In the genomic region with DNA sequence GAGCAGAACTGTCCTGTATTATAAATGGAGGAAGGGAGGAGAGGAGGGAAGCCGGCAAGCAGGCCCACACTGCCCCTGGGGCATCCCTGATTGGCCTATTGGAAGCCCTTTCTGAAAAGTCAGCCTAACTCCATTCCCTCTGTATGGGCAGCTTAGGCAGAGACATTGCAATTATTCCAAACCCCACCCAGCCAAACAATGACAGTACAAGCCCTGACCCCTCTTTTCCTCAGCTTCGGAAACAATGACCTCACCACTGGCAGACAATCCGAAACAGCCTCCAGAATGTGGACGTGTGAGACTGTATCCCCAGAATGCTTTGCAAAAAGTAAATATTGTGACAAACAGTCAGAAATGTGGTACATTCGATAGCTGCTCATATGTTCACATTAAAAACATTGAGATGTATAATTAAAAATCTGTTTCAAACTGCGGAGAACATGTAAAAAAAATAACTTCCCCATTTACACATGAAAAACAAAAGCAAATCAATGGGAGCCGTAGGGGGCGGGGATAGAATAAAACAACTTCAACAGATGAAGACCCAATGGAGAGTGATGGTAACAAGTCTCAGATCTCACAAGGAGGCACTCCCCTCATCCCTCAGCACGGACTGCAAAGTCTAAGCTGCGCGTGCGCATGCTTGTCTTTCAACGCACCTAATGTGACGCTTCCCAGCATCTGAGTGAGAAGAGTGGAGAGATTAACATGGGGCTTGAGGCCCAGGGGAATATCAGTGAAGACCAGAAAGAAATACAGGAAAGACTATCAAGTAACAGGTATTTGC, we compare ENCODE assay signal across 10 mouse cellular contexts.
DNase-seq lines count a peak whose midpoint lies in the region; ATAC-seq lines count a peak whose summit lies in the region.
"Had no signal": no experiment of that assay in that cellular context is flagged by ENCODE, and none has a peak within 500 bp of the region (broad histone marks: within the 10 kb centered on the region; RNA-seq: fewer than 3 reads in every experiment).

No protein-coding gene starts in this region.

- 0 out of 2 replicates have a peak overlapping the region, but pooled peaks have one; percentile 9 for H3K27ac ChIP-seq in midbrain, embryonic 10.5 days (replicated peaks)
- H3K27ac ChIP-seq in midbrain, embryonic 13.5 days: no peak overlapping the region
- H3K27ac ChIP-seq in forebrain, embryonic 16.5 days (ENCODE audit: low read length): no peak overlapping the region
- H3K27ac ChIP-seq in stomach, embryonic 15.5 days: no peak overlapping the region
- H3K27ac ChIP-seq in kidney, embryonic 15.5 days: no peak overlapping the region

- no peaks in the 10 kb centered on the region for H3K27me3 ChIP-seq in midbrain, embryonic 10.5 days (ENCODE audit: low read depth, poor library complexity, severe bottlenecking)
- H3K27me3 ChIP-seq in midbrain, embryonic 13.5 days: no peaks in the 10 kb centered on the region
- H3K27me3 ChIP-seq in forebrain, embryonic 16.5 days (replicated peaks; ENCODE audit: control insufficient read depth, insufficient read depth, low read length): 0 out of 2 replicates have a peak, but pooled peaks cover 4% of the 10 kb centered on the region
- H3K27me3 ChIP-seq in stomach, embryonic 15.5 days (replicated peaks): no peaks in the 10 kb centered on the region
- H3K27me3 ChIP-seq in kidney, embryonic 15.5 days: no peaks in the 10 kb centered on the region; the same call in 1 of the 2 replicates

- no peak overlapping the region for H3K4me2 ChIP-seq in midbrain, embryonic 13.5 days (replicated peaks)
- H3K4me2 ChIP-seq in forebrain, embryonic 16.5 days (ENCODE audit: low read length): no peak overlapping the region
- H3K4me2 ChIP-seq in stomach, embryonic 15.5 days: no peak overlapping the region
- H3K4me2 ChIP-seq in kidney, embryonic 15.5 days: no peak overlapping the region

- 59% methylated on average over 14 of the region's 14 CpGs for WGBS in midbrain, embryonic 10.5 days
- WGBS in midbrain, embryonic 13.5 days: 51% methylated on average over 14 of the region's 14 CpGs
- WGBS in forebrain, embryonic 16.5 days: 29% methylated on average over 14 of the region's 14 CpGs
- 48% methylated on average over 14 of the region's 14 CpGs for WGBS in stomach, embryonic 15.5 days
- WGBS in kidney, embryonic 15.5 days: 61% methylated on average over 14 of the region's 14 CpGs

- no peak; the same call in 1 of the 2 replicates for ATAC-seq in midbrain, embryonic 13.5 days
- ATAC-seq in forebrain, embryonic 16.5 days: peak; percentile 73
- ATAC-seq in stomach, embryonic 15.5 days (ENCODE audit: insufficient read depth, low FRiP score, low read depth): peak; percentile 36; the same call in 1 of the 2 replicates
- ATAC-seq in kidney, embryonic 15.5 days (replicated peaks; ENCODE audit: low FRiP score): no peak
- ATAC-seq: inflammation-experienced regulatory T-cells, adult 6 months had no signal

- no peaks in the 10 kb centered on the region for H3K9me3 ChIP-seq in midbrain, embryonic 10.5 days (replicated peaks)
- H3K9me3 ChIP-seq in midbrain, embryonic 13.5 days: no peaks in the 10 kb centered on the region
- no peaks in the 10 kb centered on the region for H3K9me3 ChIP-seq in forebrain, embryonic 16.5 days (ENCODE audit: control insufficient read depth, low read length)
- no peaks in the 10 kb centered on the region for H3K9me3 ChIP-seq in stomach, embryonic 15.5 days
- no peaks in the 10 kb centered on the region for H3K9me3 ChIP-seq in kidney, embryonic 15.5 days (replicated peaks)
- H3K9me3 ChIP-seq: megakaryocyte, embryonic 14.5 days had no signal

- no peak for DNase-seq in midbrain, embryonic 10.5 days (ENCODE audit: low spot score)
- peak; percentile 51 for DNase-seq in heart, postnatal 25 days (ENCODE audit: low spot score)
- no peak for DNase-seq in cerebellum, postnatal 4 days (ENCODE audit: low spot score in 2 of 2)
- no peak for DNase-seq in cerebellum, adult 11 months

- H3K36me3 ChIP-seq in midbrain, embryonic 10.5 days: no peaks in the 10 kb centered on the region
- H3K36me3 ChIP-seq in midbrain, embryonic 13.5 days: no peaks in the 10 kb centered on the region
- H3K36me3 ChIP-seq in forebrain, embryonic 16.5 days (ENCODE audit: control insufficient read depth, insufficient read depth): no peaks in the 10 kb centered on the region
- H3K36me3 ChIP-seq in stomach, embryonic 15.5 days: no peaks in the 10 kb centered on the region
- no peaks in the 10 kb centered on the region for H3K36me3 ChIP-seq in kidney, embryonic 15.5 days

- peaks cover 27% of the 10 kb centered on the region for H3K4me1 ChIP-seq in midbrain, embryonic 10.5 days
- peaks cover 15% of the 10 kb centered on the region for H3K4me1 ChIP-seq in midbrain, embryonic 13.5 days (replicated peaks)
- H3K4me1 ChIP-seq in forebrain, embryonic 16.5 days (replicated peaks; ENCODE audit: control insufficient read depth, insufficient read depth, low read length): peaks cover 19% of the 10 kb centered on the region
- no peaks in the 10 kb centered on the region for H3K4me1 ChIP-seq in stomach, embryonic 15.5 days
- peaks cover 15% of the 10 kb centered on the region for H3K4me1 ChIP-seq in kidney, embryonic 15.5 days
- H3K4me1 ChIP-seq: megakaryocyte, embryonic 14.5 days had no signal

- intact Hi-C loops in heart, postnatal 25 days (cut with DNase I): no loop called here

- H3K4me3 ChIP-seq in midbrain, embryonic 10.5 days: no peak overlapping the region
- H3K4me3 ChIP-seq in midbrain, embryonic 13.5 days (replicated peaks): no peak overlapping the region
- no peak overlapping the region for H3K4me3 ChIP-seq in forebrain, embryonic 16.5 days (replicated peaks; ENCODE audit: low read length)
- H3K4me3 ChIP-seq in stomach, embryonic 15.5 days (replicated peaks): no peak overlapping the region
- no peak overlapping the region for H3K4me3 ChIP-seq in kidney, embryonic 15.5 days (replicated peaks)
- H3K4me3 ChIP-seq: megakaryocyte, embryonic 14.5 days had no signal

- no peak overlapping the region for H3K9ac ChIP-seq in midbrain, embryonic 13.5 days (replicated peaks)
- no peak overlapping the region for H3K9ac ChIP-seq in forebrain, embryonic 16.5 days (replicated peaks; ENCODE audit: low read depth, low read length)
- H3K9ac ChIP-seq in stomach, embryonic 15.5 days: no peak overlapping the region
- no peak overlapping the region for H3K9ac ChIP-seq in kidney, embryonic 15.5 days

Comparison
In these comparisons a context has a peak if more than half of its experiments do, and no peak if none do; other contexts are left out.
1. ATAC-seq: peak in forebrain, embryonic 16.5 days (single experiment) and stomach, embryonic 15.5 days (single experiment); none in midbrain, embryonic 13.5 days (single experiment) and kidney, embryonic 15.5 days (single experiment).